Mouse (Mus musculus) CH12.LX (cell line): ENCODE results near the gene Arih1.

ENCODE experiments used
- CTCF ChIP-seq, 2 experiments: IDR thresholded peaks in 1 of 2; conservative IDR thresholded peaks in 1 of 2; 2 replicates each; pipeline ENCODE4 v1.5.1; 2011 to 2012; ENCODE audit warnings: low read depth in 2 of 2, low read length in 2 of 2, improper control_type of control experiment in 1 of 2, inconsistent platforms in 1 of 2, mild to moderate bottlenecking in 1 of 2, moderate library complexity in 1 of 2
- EP300 ChIP-seq: IDR thresholded peaks from 2 replicates; pipeline ENCODE4 v1.6.1; 2011; ENCODE audit warnings: low read length, improper control_type of control experiment
- ETS1 ChIP-seq: conservative IDR thresholded peaks from 2 replicates; pipeline ENCODE4 v1.6.1; 2012; ENCODE audit warnings: low read depth, mild to moderate bottlenecking, inconsistent platforms, low read length, improper control_type of control experiment, moderate library complexity
- GABPA ChIP-seq: IDR thresholded peaks from 2 replicates; pipeline ENCODE4 v1.6.1; 2012; ENCODE audit warnings: low read depth, low read length, improper control_type of control experiment, inconsistent platforms; ENCODE audit not compliant: insufficient replicate concordance
- HCFC1 ChIP-seq: IDR thresholded peaks from 2 replicates; pipeline ENCODE4 v1.6.1; 2012; ENCODE audit warnings: low read depth, mild to moderate bottlenecking, inconsistent platforms, low read length, improper control_type of control experiment
- JUND ChIP-seq: conservative IDR thresholded peaks from 2 replicates; pipeline ENCODE4 v1.6.1; 2011; ENCODE audit warnings: low read depth, low read length, improper control_type of control experiment
- MAFK ChIP-seq: IDR thresholded peaks from 2 replicates; pipeline ENCODE4 v1.6.1; 2011; ENCODE audit warnings: low read length, improper control_type of control experiment; ENCODE audit not compliant: insufficient replicate concordance
- MAX ChIP-seq: IDR thresholded peaks from 2 replicates; pipeline ENCODE4 v1.6.1; 2011; ENCODE audit warnings: low read length, improper control_type of control experiment
- SIN3A ChIP-seq: IDR thresholded peaks from 2 replicates; pipeline ENCODE4 v1.6.1; 2012; ENCODE audit warnings: low read length, improper control_type of control experiment, inconsistent platforms
- TCF12 ChIP-seq: IDR thresholded peaks from 2 replicates; pipeline ENCODE4 v1.6.1; 2014; ENCODE audit warnings: low read depth, mild to moderate bottlenecking, inconsistent platforms, low read length, improper control_type of control experiment
- USF1 ChIP-seq: IDR thresholded peaks from 2 replicates; pipeline ENCODE4 v1.6.1; 2014; ENCODE audit warnings: low read depth, mild to moderate bottlenecking, inconsistent platforms, low read length, improper control_type of control experiment
- ZMIZ1 ChIP-seq: IDR thresholded peaks from 2 replicates; pipeline ENCODE4 v1.6.1; 2012; ENCODE audit warnings: low read depth, mild to moderate bottlenecking, inconsistent platforms, low read length, improper control_type of control experiment

DNA sequence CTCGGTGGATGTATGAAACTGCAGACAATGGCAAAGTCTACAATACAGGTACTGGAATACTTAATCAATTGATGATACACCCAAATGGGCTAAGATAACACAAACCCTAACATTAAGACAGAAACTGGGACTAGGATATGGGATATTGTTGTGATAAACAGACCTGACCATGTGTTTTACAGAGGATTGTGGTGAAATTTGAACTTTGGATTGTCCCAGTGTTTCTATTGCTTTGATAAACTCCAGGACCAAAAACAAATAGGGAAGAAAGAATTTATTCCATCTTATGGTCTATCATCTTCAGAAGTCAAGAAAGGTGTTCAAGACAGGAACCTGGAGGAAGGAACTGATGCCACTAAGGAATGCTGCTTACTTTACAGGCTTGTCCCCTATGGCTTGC lies 28.7 kb downstream of the Arih1 start:
- no peak for TF ChIP-seq MAFK
- no peak for TF ChIP-seq CTCF (conservative IDR thresholded peaks at IDR 0.05 in 1 of 2, IDR thresholded peaks at IDR 0.05 in 1 of 2; ENCODE audit: low read depth in 2 of 2, low read length in 2 of 2)
- TF ChIP-seq ETS1, result no peak
- TF ChIP-seq TCF12, result no peak
- no peak for TF ChIP-seq MAX
- no peak for TF ChIP-seq JUND
- TF ChIP-seq ZMIZ1, result no peak
- TF ChIP-seq SIN3A, result no peak
- TF ChIP-seq USF1, result no peak
- no peak for TF ChIP-seq HCFC1
- no peak for TF ChIP-seq GABPA
- no peak for TF ChIP-seq EP300
